Comparison of ENCODE assay signal across 13 mouse cellular contexts in genomic region chr2:178642137-178643052, GRCm38 (mm10).
DNase-seq lines count a peak whose midpoint lies in the region; ATAC-seq and TF ChIP-seq lines count a peak whose summit lies in the region.
"Had no signal": no experiment of that assay in that cellular context is flagged by ENCODE, and none has a peak within 500 bp of the region (broad histone marks: within the 10 kb centered on the region; RNA-seq: fewer than 3 reads in every experiment).

No protein-coding gene starts in this region.

- no peaks in the 10 kb centered on the region for H3K27me3 ChIP-seq in hindbrain, embryonic 11.5 days (ENCODE audit: control insufficient read depth, insufficient read depth, low read length)
- no peaks in the 10 kb centered on the region for H3K27me3 ChIP-seq in hindbrain, postnatal 0 days (ENCODE audit: insufficient read depth, low read length)
- H3K27me3 ChIP-seq in embryonic facial prominence, embryonic 11.5 days (ENCODE audit: control insufficient read depth, insufficient read depth, low read length) = no peaks in the 10 kb centered on the region
- H3K27me3 ChIP-seq in intestine, embryonic 14.5 days (replicated peaks; ENCODE audit: control insufficient read depth, insufficient read depth, low read length) = no peaks in the 10 kb centered on the region

- H3K27ac ChIP-seq in hindbrain, embryonic 11.5 days (ENCODE audit: low read depth, low read length) = no peak overlapping the region
- no peak overlapping the region for H3K27ac ChIP-seq in hindbrain, postnatal 0 days
- no peak overlapping the region for H3K27ac ChIP-seq in embryonic facial prominence, embryonic 11.5 days (replicated peaks; ENCODE audit: low read depth, low read length)
- H3K27ac ChIP-seq in intestine, embryonic 14.5 days (ENCODE audit: low read depth) = peak overlapping the region; percentile 72

- TF ChIP-seq CTCF in hindbrain, postnatal 0 days (IDR thresholded peaks at IDR 0.05; ENCODE audit: low read depth) = no peak

- ATAC-seq in hindbrain, embryonic 11.5 days (ENCODE audit: low FRiP score) = no peak
- no peak for ATAC-seq in hindbrain, postnatal 0 days
- 0 out of 2 replicates have a peak, but pooled peaks have one; percentile 48 for ATAC-seq in embryonic facial prominence, embryonic 11.5 days (replicated peaks; ENCODE audit: insufficient number of reproducible peaks, low FRiP score, low TSS enrichment, low read depth)
- ATAC-seq in intestine, embryonic 14.5 days (replicated peaks; ENCODE audit: low FRiP score, low TSS enrichment, low read depth) = no peak
- ATAC-seq in activated CD4-positive, CD25-positive, alpha-beta regulatory T cell, adult 4 months = no peak
- no peak for ATAC-seq in CD4-positive, CD25-positive, alpha-beta regulatory T cell, adult 4 months

- WGBS in hindbrain, embryonic 11.5 days = 42% methylated on average over 16 of the region's 16 CpGs
- WGBS in hindbrain, postnatal 0 days = 26% methylated on average over 16 of the region's 16 CpGs
- WGBS in embryonic facial prominence, embryonic 11.5 days = 59% methylated on average over 16 of the region's 16 CpGs
- WGBS in intestine, embryonic 14.5 days = 35% methylated on average over 16 of the region's 16 CpGs

- H3K9ac ChIP-seq in hindbrain, embryonic 11.5 days (ENCODE audit: low read depth, low read length) = 0 out of 2 replicates have a peak overlapping the region, but pooled peaks have one; percentile 24
- no peak overlapping the region for H3K9ac ChIP-seq in hindbrain, postnatal 0 days (replicated peaks; ENCODE audit: low read length)
- H3K9ac ChIP-seq in embryonic facial prominence, embryonic 11.5 days (replicated peaks; ENCODE audit: low read length) = no peak overlapping the region
- H3K9ac ChIP-seq in intestine, embryonic 14.5 days (ENCODE audit: low read length) = no peak overlapping the region

- H3K4me2 ChIP-seq in hindbrain, embryonic 11.5 days (replicated peaks; ENCODE audit: low read depth, low read length) = no peak overlapping the region
- no peak overlapping the region for H3K4me2 ChIP-seq in hindbrain, postnatal 0 days (ENCODE audit: low read depth, low read length)
- H3K4me2 ChIP-seq in embryonic facial prominence, embryonic 11.5 days (ENCODE audit: low read depth, low read length) = no peak overlapping the region
- peak overlapping the region; percentile 6; the same call in 1 of the 2 replicates for H3K4me2 ChIP-seq in intestine, embryonic 14.5 days (ENCODE audit: low read length)
- H3K4me2 ChIP-seq: heart, embryonic 11.5 days had no signal

- H3K4me3 ChIP-seq in hindbrain, embryonic 11.5 days (ENCODE audit: low read depth, low read length) = no peak overlapping the region
- H3K4me3 ChIP-seq in hindbrain, postnatal 0 days (ENCODE audit: low read length) = no peak overlapping the region
- H3K4me3 ChIP-seq in embryonic facial prominence, embryonic 11.5 days (ENCODE audit: low read depth, low read length) = no peak overlapping the region
- no peak overlapping the region for H3K4me3 ChIP-seq in intestine, embryonic 14.5 days (ENCODE audit: low read depth, low read length)
- H3K4me3 ChIP-seq: erythroblast, embryonic 14.5 days had no signal

- H3K9me3 ChIP-seq in hindbrain, embryonic 11.5 days (ENCODE audit: control insufficient read depth, low read length) = no peaks in the 10 kb centered on the region
- no peaks in the 10 kb centered on the region for H3K9me3 ChIP-seq in hindbrain, postnatal 0 days (ENCODE audit: low read length)
- no peaks in the 10 kb centered on the region for H3K9me3 ChIP-seq in embryonic facial prominence, embryonic 11.5 days (replicated peaks; ENCODE audit: control insufficient read depth, low read length)
- no peaks in the 10 kb centered on the region for H3K9me3 ChIP-seq in intestine, embryonic 14.5 days (ENCODE audit: control insufficient read depth, low read length)

- H3K4me1 ChIP-seq in hindbrain, embryonic 11.5 days (replicated peaks; ENCODE audit: control insufficient read depth, insufficient read depth, low read length) = no peaks in the 10 kb centered on the region
- H3K4me1 ChIP-seq in hindbrain, postnatal 0 days (ENCODE audit: insufficient read depth, low read length) = no peaks in the 10 kb centered on the region
- H3K4me1 ChIP-seq in embryonic facial prominence, embryonic 11.5 days (ENCODE audit: control insufficient read depth, insufficient read depth, low read length) = no peaks in the 10 kb centered on the region
- H3K4me1 ChIP-seq in intestine, embryonic 14.5 days (replicated peaks; ENCODE audit: control insufficient read depth, insufficient read depth, low read length) = peaks cover 8% of the 10 kb centered on the region

- DNase-seq in hindbrain, embryonic 11.5 days (ENCODE audit: low spot score) = no peak
- DNase-seq in hindbrain, postnatal 0 days (ENCODE audit: low spot score) = no peak
- DNase-seq in embryonic facial prominence, embryonic 11.5 days (ENCODE audit: low spot score) = no peak
- DNase-seq in intestine, embryonic 14.5 days (ENCODE audit: low spot score) = no peak
- peak; percentile 36 to 77 for DNase-seq in lung, postnatal 4 days
- DNase-seq in yolk sac, embryonic 10.5 days (ENCODE audit: low spot score) = no peak
- DNase-seq: B cell, adult 2 months; cerebellum, postnatal 25 days; gastrocnemius, postnatal 10 days had no signal

- H3K36me3 ChIP-seq in hindbrain, embryonic 11.5 days (ENCODE audit: control insufficient read depth, insufficient read depth, low read length) = no peaks in the 10 kb centered on the region
- H3K36me3 ChIP-seq in hindbrain, postnatal 0 days (ENCODE audit: insufficient read depth, low read length) = no peaks in the 10 kb centered on the region
- H3K36me3 ChIP-seq in embryonic facial prominence, embryonic 11.5 days (replicated peaks; ENCODE audit: control insufficient read depth, insufficient read depth, low read depth, low read length) = no peaks in the 10 kb centered on the region
- no peaks in the 10 kb centered on the region for H3K36me3 ChIP-seq in intestine, embryonic 14.5 days (ENCODE audit: control insufficient read depth, insufficient read depth, low read length)

Comparison
In these comparisons a context has a peak if more than half of its experiments do, and no peak if none do; other contexts are left out.
1. DNase-seq: peak in lung, postnatal 4 days (2 of 2); none in hindbrain, embryonic 11.5 days (single experiment), hindbrain, postnatal 0 days (single experiment), embryonic facial prominence, embryonic 11.5 days (single experiment), intestine, embryonic 14.5 days (single experiment) and yolk sac, embryonic 10.5 days (single experiment).